Mouse (Mus musculus): ENCODE results near the gene Scrn1.

Gene Scrn1

GRCm38 (mm10) chr6:54565665-54566545 is at the start of gene Scrn1:
TSS of gene Scrn1 (minus strand) at chr6:54566489.
- peak; percentile 5 to 20 for DNase-seq (ENCODE audit: low spot score in 2 of 2)

GRCm38 (mm10) chr6:54606241-54606640 is 40.0 kb upstream of the Scrn1 start:
- no peak for DNase-seq (ENCODE audit: low spot score in 2 of 2)

GRCm38 (mm10) chr6:54604001-54604715 is 37.9 kb upstream of the Scrn1 start:
- no peak for DNase-seq (ENCODE audit: low spot score in 2 of 2)

- DNase-seq (ENCODE audit: low spot score in 2 of 2), result no peak
These were observed 36.6 kb upstream of the Scrn1 start for GRCm38 (mm10) chr6:54602891-54603290.

GRCm38 (mm10) chr6:54600681-54601347 is 34.5 kb upstream of the Scrn1 start:
- DNase-seq (ENCODE audit: low spot score in 2 of 2), result no peak

- DNase-seq (ENCODE audit: low spot score in 2 of 2), result no peak
These were observed 31.4 kb upstream of the Scrn1 start for GRCm38 (mm10) chr6:54597711-54598110.

GRCm38 (mm10) chr6:54597208-54597607 is 30.9 kb upstream of the Scrn1 start, which contains the start of gene Fkbp14:
TSS of gene Fkbp14 (minus strand) at chr6:54597308.
- DNase-seq (ENCODE audit: low spot score in 2 of 2), result no peak

- DNase-seq (ENCODE audit: low spot score in 2 of 2), result no peak
These were observed 29.1 kb upstream of the Scrn1 start for GRCm38 (mm10) chr6:54595330-54595878.

- peak; percentile 82 to 90 for DNase-seq (ENCODE audit: low spot score in 2 of 2)
These were observed 28.4 kb upstream of the Scrn1 start, which contains the start of gene Plekha8 for GRCm38 (mm10) chr6:54594469-54595329. TSS of gene Plekha8 (plus strand) at chr6:54595111.

- DNase-seq (ENCODE audit: low spot score in 2 of 2), result no peak
These were observed 27.6 kb upstream of the Scrn1 start for GRCm38 (mm10) chr6:54593766-54594468.

- DNase-seq (ENCODE audit: low spot score in 2 of 2), result peak; percentile 64 to 85
These were observed 26.7 kb upstream of the Scrn1 start for GRCm38 (mm10) chr6:54592938-54593535.

- DNase-seq (ENCODE audit: low spot score in 2 of 2), result no peak
These were observed 25.5 kb upstream of the Scrn1 start for GRCm38 (mm10) chr6:54591778-54592177.

GRCm38 (mm10) chr6:54590691-54591090 is 24.4 kb upstream of the Scrn1 start:
- no peak for DNase-seq (ENCODE audit: low spot score in 2 of 2)

GRCm38 (mm10) chr6:54588212-54588611 is 21.9 kb upstream of the Scrn1 start:
- no peak for DNase-seq (ENCODE audit: low spot score in 2 of 2)

- no peak for DNase-seq (ENCODE audit: low spot score in 2 of 2)
These were observed 21.4 kb upstream of the Scrn1 start for GRCm38 (mm10) chr6:54587683-54588082.

GRCm38 (mm10) chr6:54586911-54587310 is 20.6 kb upstream of the Scrn1 start:
- DNase-seq (ENCODE audit: low spot score in 2 of 2), result no peak

GRCm38 (mm10) chr6:54586175-54586574 is 19.9 kb upstream of the Scrn1 start:
- peak in 1 of 2 experiments; percentile 53 for DNase-seq (ENCODE audit: low spot score in 2 of 2)

- DNase-seq (ENCODE audit: low spot score in 2 of 2), result no peak
These were observed 7.1 kb upstream of the Scrn1 start for GRCm38 (mm10) chr6:54573218-54573955.

- DNase-seq (ENCODE audit: low spot score in 2 of 2), result no peak
These were observed 3.5 kb upstream of the Scrn1 start for GRCm38 (mm10) chr6:54569776-54570175.
